ENCODE assay signal across 17 mouse cellular contexts in genomic region chr11:72413016-72413415, GRCm38 (mm10). TPM values are rescaled to one million over a fixed set of nuclear protein-coding genes. Genes with fewer than 3 reads are reported as not detected.
DNase-seq lines count a peak whose midpoint lies in the region; ATAC-seq lines count a peak whose summit lies in the region.
"Had no signal": no experiment of that assay in that cellular context is flagged by ENCODE, and none has a peak within 500 bp of the region (broad histone marks: within the 10 kb centered on the region; RNA-seq: fewer than 3 reads in every experiment).

No protein-coding gene starts in this region.

- peaks cover 7% of the 10 kb centered on the region; the same call in 1 of the 2 replicates for H3K4me1 ChIP-seq in embryonic facial prominence, embryonic 14.5 days (ENCODE audit: control insufficient read depth, insufficient read depth, low read length)
- H3K4me1 ChIP-seq in embryonic facial prominence, embryonic 10.5 days = peaks cover 63% of the 10 kb centered on the region
- H3K4me1 ChIP-seq in heart, embryonic 15.5 days (replicated peaks) = peaks cover 84% of the 10 kb centered on the region

- no peak overlapping the region for H3K4me2 ChIP-seq in embryonic facial prominence, embryonic 14.5 days (ENCODE audit: low read depth, low read length)
- peak overlapping the region; percentile 37; the same call in 1 of the 2 replicates for H3K4me2 ChIP-seq in heart, embryonic 15.5 days
- H3K4me2 ChIP-seq: liver, embryonic 15.5 days; midbrain, embryonic 13.5 days; stomach, embryonic 15.5 days had no signal

- 0 out of 2 replicates have a peak, but pooled peaks cover 8% of the 10 kb centered on the region for H3K27me3 ChIP-seq in embryonic facial prominence, embryonic 14.5 days (replicated peaks; ENCODE audit: control insufficient read depth, insufficient read depth, low read length)
- peaks cover 68% of the 10 kb centered on the region for H3K27me3 ChIP-seq in embryonic facial prominence, embryonic 10.5 days (replicated peaks; ENCODE audit: low read depth, poor library complexity, severe bottlenecking)
- H3K27me3 ChIP-seq in heart, embryonic 15.5 days = no peaks in the 10 kb centered on the region
- H3K27me3 ChIP-seq: stomach, embryonic 15.5 days had no signal

- no peak for ATAC-seq in embryonic facial prominence, embryonic 14.5 days (ENCODE audit: low read depth)
- ATAC-seq in heart, embryonic 15.5 days (replicated peaks; ENCODE audit: insufficient number of reproducible peaks, insufficient read depth, low FRiP score, low read depth) = peak; percentile 2; the same call in 1 of the 2 replicates
- ATAC-seq: midbrain, embryonic 13.5 days had no signal

- no peaks in the 10 kb centered on the region for H3K9me3 ChIP-seq in embryonic facial prominence, embryonic 14.5 days (ENCODE audit: control insufficient read depth, low read length)
- no peaks in the 10 kb centered on the region for H3K9me3 ChIP-seq in embryonic facial prominence, embryonic 10.5 days
- H3K9me3 ChIP-seq in heart, embryonic 15.5 days (replicated peaks) = no peaks in the 10 kb centered on the region
- H3K9me3 ChIP-seq: hindbrain, embryonic 10.5 days; liver, embryonic 15.5 days; midbrain, embryonic 13.5 days; stomach, embryonic 15.5 days had no signal

- 57% methylated on average over 7 of the region's 7 CpGs for WGBS in embryonic facial prominence, embryonic 14.5 days
- 84% methylated on average over 7 of the region's 7 CpGs for WGBS in embryonic facial prominence, embryonic 10.5 days
- WGBS in heart, embryonic 15.5 days = 30% methylated on average over 7 of the region's 7 CpGs

- intact Hi-C loops in gastrocnemius, postnatal 36 days (cut with DNase I) = no loop called here

- H3K4me3 ChIP-seq in embryonic facial prominence, embryonic 14.5 days (ENCODE audit: low read depth, low read length) = no peak overlapping the region
- no peak overlapping the region for H3K4me3 ChIP-seq in embryonic facial prominence, embryonic 10.5 days
- H3K4me3 ChIP-seq in heart, embryonic 15.5 days = peak overlapping the region; percentile 21
- H3K4me3 ChIP-seq: hindbrain, embryonic 10.5 days; layer of hippocampus, adult 2 months; liver, embryonic 15.5 days; midbrain, embryonic 13.5 days; stomach, embryonic 15.5 days had no signal

- DNase-seq in embryonic facial prominence, embryonic 14.5 days (ENCODE audit: low spot score) = peak; percentile 56
- no peak for DNase-seq in embryonic facial prominence, embryonic 10.5 days (ENCODE audit: low spot score)
- DNase-seq in gastrocnemius, postnatal 36 days = peak; percentile 28 to 45
- DNase-seq in lung, postnatal 10 days = peak; percentile 78
- DNase-seq in cerebellum, postnatal 25 days = no peak
- no peak for DNase-seq in kidney, adult 8-10 months
- no peak for DNase-seq in cerebellum, postnatal 14 days
- DNase-seq: cerebellum, adult 18-20 months; embryo, embryonic 11 days; kidney, adult 18-20 months had no signal

- H3K9ac ChIP-seq in embryonic facial prominence, embryonic 14.5 days (ENCODE audit: low read depth, low read length) = no peak overlapping the region
- peak overlapping the region; percentile 3; the same call in 1 of the 2 replicates for H3K9ac ChIP-seq in heart, embryonic 15.5 days
- H3K9ac ChIP-seq: liver, embryonic 15.5 days; midbrain, embryonic 13.5 days; stomach, embryonic 15.5 days had no signal

- H3K27ac ChIP-seq in embryonic facial prominence, embryonic 14.5 days (replicated peaks; ENCODE audit: low read depth, low read length) = no peak overlapping the region; the same call in 1 of the 2 replicates
- no peak overlapping the region for H3K27ac ChIP-seq in embryonic facial prominence, embryonic 10.5 days (replicated peaks)
- peak overlapping the region; percentile 95 for H3K27ac ChIP-seq in heart, embryonic 15.5 days
- H3K27ac ChIP-seq: hindbrain, embryonic 10.5 days; layer of hippocampus, adult 2 months; liver, embryonic 15.5 days; midbrain, embryonic 13.5 days; stomach, embryonic 15.5 days had no signal

- H3K36me3 ChIP-seq in embryonic facial prominence, embryonic 14.5 days (ENCODE audit: control insufficient read depth, insufficient read depth, low read length) = no peaks in the 10 kb centered on the region
- H3K36me3 ChIP-seq in embryonic facial prominence, embryonic 10.5 days (replicated peaks) = no peaks in the 10 kb centered on the region
- no peaks in the 10 kb centered on the region for H3K36me3 ChIP-seq in heart, embryonic 15.5 days
- H3K36me3 ChIP-seq: hindbrain, embryonic 10.5 days; liver, embryonic 15.5 days; midbrain, embryonic 13.5 days; stomach, embryonic 15.5 days had no signal

RNA-seq across cellular contexts. Expression of gene Smtnl2, which starts 1.5 kb away (rescaled TPM):
- polyA plus RNA-seq in embryonic facial prominence, embryonic 14.5 days (2014; fragmentation: Nextera tagmentation; extraction: Ambion mirVana) = 24.8 and 26.7 TPM in 2 replicates
- 16.4 and 16.6 TPM in 2 replicates for polyA plus RNA-seq in embryonic facial prominence, embryonic 10.5 days (2016; fragmentation: Nextera tagmentation; extraction: Ambion mirVana)
- total RNA-seq in gastrocnemius, postnatal 36 days (2021) = 100 to 1,000 TPM; 206 to 299 TPM
- 114 and 133 TPM in 2 replicates for polyA plus RNA-seq in heart, embryonic 15.5 days (2015; fragmentation: Nextera tagmentation; extraction: Ambion mirVana)

RNA-seq across cellular contexts. Expression of gene Ggt6, which starts 22.3 kb away (rescaled TPM):
- 1.8 and 2.5 TPM in 2 replicates for polyA plus RNA-seq in embryonic facial prominence, embryonic 14.5 days (2014; fragmentation: Nextera tagmentation; extraction: Ambion mirVana)
- polyA plus RNA-seq in embryonic facial prominence, embryonic 10.5 days (2016; fragmentation: Nextera tagmentation; extraction: Ambion mirVana) = 0.10 TPM in 1 of 2 replicates, not detected in the other
- 1 to 10 TPM in 1 of 2 experiments, under 1 TPM in 1; 0.28 to 1.0 TPM for total RNA-seq in gastrocnemius, postnatal 36 days (2021)
- polyA plus RNA-seq in heart, embryonic 15.5 days (2015; fragmentation: Nextera tagmentation; extraction: Ambion mirVana) = 0.15 TPM in 1 of 2 replicates, not detected in the other
- total RNA-seq: layer of hippocampus, adult 2 months; left cerebral cortex, postnatal 25 days had no signal
- polyA plus RNA-seq: hindbrain, embryonic 10.5 days; midbrain, embryonic 13.5 days had no signal

RNA-seq across cellular contexts. Expression of gene Mybbp1a, which starts 28.1 kb away (rescaled TPM):
- 114 and 123 TPM in 2 replicates for polyA plus RNA-seq in embryonic facial prominence, embryonic 14.5 days (2014; fragmentation: Nextera tagmentation; extraction: Ambion mirVana)
- polyA plus RNA-seq in embryonic facial prominence, embryonic 10.5 days (2016; fragmentation: Nextera tagmentation; extraction: Ambion mirVana) = 257 and 263 TPM in 2 replicates
- total RNA-seq in gastrocnemius, postnatal 36 days (2021) = 10 to 100 TPM; 48.6 to 58.9 TPM
- polyA plus RNA-seq in heart, embryonic 15.5 days (2015; fragmentation: Nextera tagmentation; extraction: Ambion mirVana) = 57.8 and 83.8 TPM in 2 replicates

RNA-seq across cellular contexts. Expression of gene Tekt1, which starts 50.8 kb away (rescaled TPM):
- 6.2 and 12.5 TPM in 2 replicates for polyA plus RNA-seq in embryonic facial prominence, embryonic 14.5 days (2014; fragmentation: Nextera tagmentation; extraction: Ambion mirVana)
- polyA plus RNA-seq in embryonic facial prominence, embryonic 10.5 days (2016; fragmentation: Nextera tagmentation; extraction: Ambion mirVana) = 6.3 and 7.2 TPM in 2 replicates
- 1 to 10 TPM in 1 of 2 experiments, under 1 TPM in 1; 0.92 to 1.1 TPM for total RNA-seq in gastrocnemius, postnatal 36 days (2021)
- polyA plus RNA-seq in heart, embryonic 15.5 days (2015; fragmentation: Nextera tagmentation; extraction: Ambion mirVana) = 0.72 and 1.1 TPM in 2 replicates
- polyA plus RNA-seq: liver, embryonic 15.5 days had no signal

Comparison
In these comparisons a context has a peak if more than half of its experiments do, and no peak if none do; other contexts are left out.
1. DNase-seq: peak in embryonic facial prominence, embryonic 14.5 days (single experiment), gastrocnemius, postnatal 36 days (2 of 2) and lung, postnatal 10 days (single experiment); none in embryonic facial prominence, embryonic 10.5 days (single experiment), cerebellum, postnatal 25 days (0 of 2), kidney, adult 8-10 months (0 of 2) and cerebellum, postnatal 14 days (0 of 2).